Mouse (Mus musculus): ENCODE data around the gene Gm1604a.
"Not testable (repeated sequence)": the region's sequence is repeated elsewhere in the genome, so short reads cannot be mapped to it uniquely, and the experiment has no call there.

Gm1604a gene

DNA sequence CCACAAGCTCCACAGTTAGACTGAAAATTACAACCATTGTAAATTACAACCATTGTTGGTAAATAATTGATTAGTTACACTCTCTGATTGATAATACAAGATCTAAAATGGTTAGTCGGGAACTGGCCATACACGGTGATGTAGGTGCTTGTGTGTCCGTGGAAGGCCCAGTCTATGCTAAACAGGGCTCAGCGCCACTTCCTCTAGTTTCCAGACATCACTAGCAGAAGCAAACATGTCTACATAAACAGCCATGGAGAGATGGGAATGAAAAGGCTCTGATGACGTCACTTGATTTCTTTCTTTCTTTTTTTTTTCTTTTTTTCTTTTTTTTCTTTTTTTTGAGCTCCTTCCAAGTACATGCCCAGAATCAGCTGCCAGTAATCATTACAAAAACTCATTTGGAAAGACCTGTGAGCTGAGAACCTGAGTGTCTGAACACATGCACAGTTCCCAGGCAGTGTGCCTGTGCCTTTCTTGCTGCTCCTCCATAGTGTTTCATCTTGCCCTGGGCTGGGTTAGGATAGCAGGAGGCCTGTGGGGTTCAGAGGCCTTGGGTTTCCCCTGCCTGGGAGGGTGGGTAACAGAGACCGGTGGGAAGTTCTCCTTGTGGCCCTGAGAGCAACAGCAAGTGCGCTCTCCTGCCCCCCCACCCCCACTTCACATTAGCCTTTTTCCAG, 44.3 kb downstream of the Gm1604a start:
- DNase-seq = not testable (repeated sequence)

DNA sequence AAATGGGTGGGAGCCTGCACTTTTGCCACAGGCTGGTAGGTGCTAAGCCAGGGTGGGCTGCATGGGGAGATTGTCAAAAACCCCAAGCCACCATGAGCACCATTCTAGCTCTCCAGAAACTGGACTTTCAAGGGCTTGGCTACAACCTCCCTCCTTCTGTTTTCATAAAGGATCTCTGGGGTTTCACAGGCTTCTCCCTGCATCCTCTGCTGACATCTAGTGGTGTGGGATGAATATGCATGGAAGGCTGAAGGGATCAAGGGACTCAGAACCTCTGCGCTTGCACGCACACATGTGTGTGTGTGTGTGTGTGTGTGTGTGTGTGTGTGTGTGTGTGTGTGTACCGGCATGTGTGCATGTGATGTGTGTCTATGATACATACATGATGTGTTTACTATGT, 49.1 kb downstream of the Gm1604a start:
- DNase-seq = peak; percentile 29 to 66

DNA sequence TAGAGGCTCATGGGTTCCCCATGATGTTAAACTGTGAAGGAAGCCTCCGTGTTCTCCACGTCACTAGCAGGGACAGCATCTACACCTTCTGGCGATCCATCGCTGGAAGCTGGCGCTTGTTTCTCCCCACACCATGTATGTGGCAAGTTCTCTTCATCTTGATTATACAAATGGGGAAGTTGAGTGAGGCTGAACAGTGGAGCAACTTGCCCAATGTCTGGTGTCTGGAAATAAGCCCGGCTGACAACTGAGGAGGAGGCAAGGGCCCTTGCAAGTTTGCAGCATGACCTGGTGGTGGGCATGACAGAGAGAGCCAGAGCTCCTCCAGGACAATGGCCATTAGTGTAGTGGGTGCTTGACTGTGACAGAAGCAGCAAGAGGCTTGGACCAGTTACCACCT, 50.2 kb downstream of the Gm1604a start:
- not testable (repeated sequence) for DNase-seq

DNA sequence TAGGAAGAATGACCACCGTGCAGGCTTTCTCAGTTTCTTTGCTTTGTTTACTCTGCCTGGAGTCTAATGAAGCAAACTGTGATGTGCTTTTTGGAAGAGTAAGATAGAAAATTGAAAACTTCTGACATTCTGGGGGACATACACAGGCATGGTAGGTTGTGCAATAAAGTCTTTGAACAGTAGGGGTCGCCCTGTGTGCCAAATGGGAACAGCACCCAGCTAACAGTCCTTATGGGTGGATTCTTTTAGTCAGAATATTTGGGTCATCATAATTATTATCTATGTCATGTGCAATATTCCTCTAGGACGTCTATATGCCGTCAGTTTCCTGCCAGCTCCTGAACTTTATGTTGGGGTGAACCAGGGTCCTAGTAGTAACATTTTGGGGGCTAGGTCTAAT, 54.2 kb downstream of the Gm1604a start:
- DNase-seq = peak; percentile 45 to 77

DNA sequence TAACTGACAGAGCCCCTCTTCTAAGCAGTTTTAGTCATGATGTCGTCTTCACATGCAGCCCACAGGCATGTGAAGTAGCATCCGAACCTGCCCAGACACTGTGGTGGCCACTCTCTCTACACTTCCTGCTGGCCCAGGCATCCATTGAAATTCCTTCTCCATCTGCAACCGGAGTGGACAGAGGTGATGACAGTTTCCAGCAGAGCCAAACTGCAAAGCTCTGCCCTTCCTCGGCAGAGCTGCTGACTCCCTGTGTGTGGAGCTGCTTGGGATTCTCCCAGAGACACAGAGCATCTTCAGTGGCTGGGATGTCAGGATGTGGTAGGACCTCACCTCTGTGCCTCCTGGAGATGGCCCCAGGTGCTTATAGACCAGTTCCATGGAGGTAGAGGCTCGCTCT, 59.2 kb downstream of the Gm1604a start:
- not testable (repeated sequence) for DNase-seq

DNA sequence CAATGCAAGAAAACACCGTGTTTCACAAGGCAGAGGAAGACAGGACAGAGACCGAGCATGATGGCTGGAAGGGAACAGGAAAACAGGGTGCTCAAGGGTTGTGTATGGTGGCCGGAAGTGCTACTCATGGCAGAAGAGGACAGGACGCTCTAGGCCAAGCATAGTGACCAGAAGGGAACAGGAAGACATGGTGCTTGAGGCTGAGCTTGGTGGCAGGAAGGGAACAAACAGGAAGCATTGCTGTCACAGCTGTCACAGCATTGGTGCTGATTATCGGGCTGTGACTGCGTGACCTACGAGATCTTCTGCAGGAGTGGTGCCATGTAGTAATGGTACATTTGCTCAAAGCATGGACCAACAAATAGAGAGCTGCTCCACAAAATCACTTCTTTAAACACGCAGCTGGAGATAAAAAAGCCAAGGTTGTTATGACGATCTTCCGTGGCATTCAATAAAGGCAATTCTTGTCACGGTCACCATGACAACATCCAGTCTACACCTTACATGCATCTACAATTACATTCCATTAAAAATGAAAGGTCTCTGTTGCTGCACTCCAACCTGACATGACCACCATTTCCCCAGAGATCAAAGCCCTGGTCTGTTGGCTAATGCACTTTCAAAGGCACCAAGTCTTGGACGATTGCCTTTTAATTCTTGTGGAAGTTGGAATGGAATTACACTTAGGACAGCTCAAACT, 60.3 kb downstream of the Gm1604a start:
- not testable (repeated sequence) for DNase-seq

DNA sequence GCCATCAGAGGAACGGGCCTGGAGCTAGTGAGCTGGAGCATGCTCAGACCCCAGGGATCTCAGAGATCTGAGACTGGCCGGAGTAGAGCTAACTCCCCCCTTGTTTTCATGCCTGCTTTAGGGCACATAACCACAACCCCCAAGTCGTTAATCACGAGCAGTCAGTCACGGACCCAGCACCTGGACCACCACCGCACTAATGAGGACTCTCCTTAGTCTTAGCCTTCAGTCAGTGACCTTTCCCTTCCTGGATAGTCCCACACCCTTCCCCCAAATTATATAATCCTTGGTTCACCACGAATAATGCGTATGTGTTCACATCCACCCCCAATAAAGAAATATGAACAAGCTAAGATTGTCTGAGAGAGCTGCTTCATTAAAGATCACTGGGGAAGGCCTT, 61.5 kb downstream of the Gm1604a start:
- not testable (repeated sequence) for DNase-seq

DNA sequence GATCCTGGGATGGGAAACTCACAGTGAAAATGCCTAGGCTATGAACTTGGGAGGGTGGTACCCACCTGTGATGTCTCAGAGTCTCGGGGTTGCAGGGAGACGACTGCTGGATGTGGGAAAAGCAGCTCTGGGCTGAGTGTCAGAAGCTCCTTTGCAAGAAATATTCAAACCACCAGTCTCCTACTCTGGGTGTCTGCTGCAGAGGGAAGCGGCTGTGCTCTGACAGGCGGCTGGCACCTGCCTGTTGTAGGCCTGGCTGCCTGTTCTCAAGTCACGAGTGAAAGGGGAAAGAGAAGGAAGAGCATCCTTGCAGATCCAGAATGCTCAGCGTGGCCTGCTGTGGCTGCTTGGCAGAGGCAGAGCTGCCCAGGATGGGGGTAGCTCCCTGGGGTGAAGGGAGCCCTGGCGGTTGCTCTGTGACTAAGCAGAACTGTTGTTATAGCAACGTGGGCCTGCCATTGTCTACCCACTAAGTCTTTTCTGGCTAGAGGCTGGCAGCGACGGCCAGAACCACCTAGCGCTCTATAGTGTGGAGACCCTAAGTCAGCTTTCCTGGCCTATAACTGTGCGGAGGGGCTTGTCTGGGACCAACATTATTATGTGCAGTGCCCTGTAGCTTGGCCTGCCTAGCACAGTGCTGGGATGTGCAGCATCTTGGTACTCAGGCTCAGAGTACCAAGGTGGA, 72.6 kb downstream of the Gm1604a start:
- DNase-seq = not testable (repeated sequence)

DNA sequence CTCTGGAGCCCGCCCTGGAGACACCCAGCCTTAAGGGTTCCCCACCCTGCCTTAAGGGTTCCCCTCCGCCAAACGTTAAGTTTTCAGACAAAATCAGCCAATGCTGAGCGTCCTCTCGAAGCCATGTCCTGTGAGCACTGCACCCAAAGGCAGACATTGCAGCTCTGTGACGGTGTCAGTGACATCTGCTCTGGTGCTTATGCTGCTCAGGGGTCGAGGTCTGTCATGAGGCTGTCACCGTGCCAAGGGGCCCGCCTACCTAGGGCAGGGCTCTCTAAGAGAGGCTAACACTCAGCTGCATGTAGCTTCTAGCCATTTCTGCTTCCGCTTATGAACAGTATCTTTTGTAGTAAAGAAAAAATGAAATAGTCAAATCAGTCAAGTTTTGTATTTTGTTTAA, 73.7 kb downstream of the Gm1604a start:
- not testable (repeated sequence) for DNase-seq

DNA sequence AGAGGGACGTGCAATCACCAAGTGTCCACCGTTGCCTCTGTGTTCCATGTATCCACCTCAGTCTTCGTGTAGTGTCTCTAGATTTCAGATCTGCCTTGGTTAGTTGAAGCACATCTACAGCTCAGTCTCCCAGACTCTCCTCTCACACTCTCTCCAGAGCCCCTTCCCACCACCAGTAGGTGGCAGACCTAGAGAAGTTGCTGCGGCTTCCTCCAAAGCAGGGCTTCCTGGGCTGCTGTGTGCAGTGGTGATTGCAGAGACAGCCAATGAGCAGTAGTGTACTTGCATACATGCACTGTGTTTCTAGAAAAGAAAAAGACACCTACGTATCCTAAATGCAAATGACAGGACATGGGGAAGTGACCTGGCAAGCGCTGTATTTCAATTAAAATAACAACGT, 77.6 kb downstream of the Gm1604a start:
- not testable (repeated sequence) for DNase-seq

DNA sequence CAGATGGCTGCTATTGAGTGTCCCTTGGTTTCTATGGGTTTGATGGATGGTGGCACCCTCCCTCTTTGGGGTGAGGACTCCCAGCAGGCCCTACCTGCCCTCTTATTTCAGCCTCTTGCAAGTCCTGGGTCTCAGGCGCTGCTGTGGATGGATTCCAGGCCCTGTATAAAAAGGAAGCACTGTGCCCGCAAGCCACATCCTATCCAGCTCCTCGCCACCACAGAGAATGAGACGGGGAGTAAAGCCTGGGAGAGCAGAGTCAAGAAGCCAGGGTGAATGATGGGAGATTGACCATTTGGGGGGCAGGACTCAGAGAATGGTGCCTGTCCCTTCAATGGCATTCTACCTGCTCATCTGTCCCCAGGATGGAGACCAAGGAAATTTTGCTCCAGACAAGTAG, 86.3 kb downstream of the Gm1604a start:
- DNase-seq = not testable (repeated sequence)

DNA sequence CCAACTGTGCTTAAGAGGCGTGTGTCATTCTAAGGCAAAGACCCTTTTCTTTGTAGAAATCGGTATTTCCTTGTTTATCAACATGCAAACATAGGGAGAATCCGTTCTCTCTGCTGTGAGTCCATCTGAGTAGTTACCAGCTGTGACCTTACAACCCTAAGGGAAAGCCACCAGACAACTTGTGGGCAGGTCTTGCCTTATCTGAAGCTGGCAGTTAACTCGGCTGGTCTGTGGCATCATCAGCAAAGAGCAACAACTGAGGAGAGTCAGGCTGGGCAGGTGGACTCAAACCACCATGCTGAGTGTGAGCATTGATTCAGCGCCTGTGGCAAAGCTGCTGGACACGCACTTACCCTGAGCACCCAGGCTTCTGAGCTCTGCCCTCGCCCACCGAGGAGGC, 90.9 kb downstream of the Gm1604a start:
- not testable (repeated sequence) for DNase-seq

DNA sequence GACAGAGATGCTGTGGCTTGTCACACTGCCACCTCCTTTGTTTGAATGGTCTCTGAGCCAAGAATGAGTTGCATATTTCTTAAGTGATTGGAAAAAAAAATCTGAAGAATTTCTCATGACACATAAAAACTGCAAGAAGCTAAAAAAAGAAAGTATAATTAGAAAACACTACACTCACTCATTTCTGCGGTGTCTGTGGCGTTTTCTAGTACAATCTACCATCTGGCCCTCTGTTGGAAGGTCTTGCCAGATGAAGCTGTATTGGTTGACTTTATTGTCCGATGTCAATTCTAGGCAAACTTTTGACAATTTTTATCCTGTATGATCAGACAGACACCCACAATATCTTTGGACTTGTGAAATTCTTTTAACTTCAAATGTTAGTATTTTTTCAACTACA, 95.5 kb downstream of the Gm1604a start:
- not testable (repeated sequence) for DNase-seq

DNA sequence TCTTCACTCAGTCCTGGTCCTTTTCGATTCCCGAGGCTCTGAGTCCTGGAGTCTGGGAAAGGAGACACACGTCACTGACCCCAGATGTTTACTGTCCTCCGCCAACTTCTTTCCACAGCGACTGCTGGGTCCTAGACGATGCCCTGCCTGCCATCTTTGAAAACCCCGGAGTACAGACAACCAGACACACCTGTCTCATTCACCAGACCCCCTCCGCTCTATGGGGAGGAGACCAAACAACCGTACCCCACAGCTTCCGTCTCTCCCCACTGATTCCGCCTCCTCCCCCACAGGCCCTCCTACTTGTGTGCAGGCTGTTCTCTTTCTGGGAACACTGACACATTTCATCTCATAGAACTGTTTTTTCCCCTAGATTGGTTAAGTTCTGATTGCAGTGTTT, 97.2 kb downstream of the Gm1604a start:
- DNase-seq = not testable (repeated sequence)

DNA sequence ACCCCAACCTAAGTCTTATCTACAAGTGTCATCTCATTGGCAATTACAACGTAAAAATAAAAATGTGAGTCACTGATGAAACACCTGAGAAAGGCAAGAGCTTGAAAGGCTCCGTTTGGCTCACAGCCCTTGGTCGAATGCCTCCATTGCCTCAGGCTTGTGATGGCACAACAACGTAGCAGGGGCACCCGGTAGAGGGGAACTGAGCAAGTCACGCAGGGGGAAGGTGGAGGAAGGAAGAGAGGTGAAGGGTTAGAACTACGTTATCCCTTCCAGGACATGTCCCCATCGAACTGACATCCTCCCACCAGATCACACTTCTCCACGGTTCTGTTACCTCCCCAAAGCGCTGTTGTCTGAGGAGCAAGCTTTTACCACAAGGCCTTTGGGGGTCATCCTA, 101.1 kb downstream of the Gm1604a start:
- DNase-seq = not testable (repeated sequence)

DNA sequence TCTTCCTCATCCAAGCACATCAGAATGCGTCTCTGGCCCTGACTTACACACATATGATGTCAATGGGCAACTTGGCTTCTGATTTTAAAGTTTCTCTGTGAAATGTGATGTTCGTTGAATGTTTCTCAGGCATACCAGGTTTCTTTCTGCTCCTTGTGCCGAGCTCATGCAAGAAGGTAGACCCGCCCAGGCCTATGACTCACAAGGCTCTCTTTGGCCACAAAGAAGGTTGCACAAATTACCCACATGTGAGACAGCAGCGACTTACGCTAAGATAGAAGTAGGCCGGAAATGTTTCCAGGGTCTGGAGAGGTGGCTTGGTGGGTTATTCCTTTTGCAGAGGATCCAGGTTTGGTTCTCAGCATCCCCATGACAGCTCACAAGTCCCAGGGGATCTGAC, 108.6 kb downstream of the Gm1604a start:
- not testable (repeated sequence) for DNase-seq

DNA sequence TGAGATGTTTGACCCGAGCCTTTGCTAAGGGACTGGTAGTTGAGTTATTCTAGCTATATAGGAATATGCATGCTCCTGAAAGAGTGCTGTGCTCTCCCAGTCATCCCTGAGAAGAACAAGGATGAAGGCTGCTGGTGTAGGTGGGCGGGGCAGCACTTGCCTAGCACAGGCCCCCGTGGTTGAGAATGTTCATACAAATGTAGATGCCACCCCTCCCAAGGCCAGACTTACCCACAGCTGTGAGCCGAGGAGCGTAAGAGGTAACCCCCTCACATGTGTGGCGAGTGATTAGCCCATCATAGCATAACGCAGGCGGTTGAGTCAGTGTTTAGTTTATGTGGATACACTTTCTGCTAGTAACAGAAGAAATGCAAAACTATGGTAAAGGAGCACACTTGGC, 109.9 kb downstream of the Gm1604a start:
- not testable (repeated sequence) for DNase-seq
